Mouse (Mus musculus): ENCODE measurements around the gene Dcaf1.

Dcaf1 gene

GRCm38 (mm10) chr9:106876666-106877065, 55.0 kb downstream of the Dcaf1 start:
- no peak for DNase-seq (ENCODE audit: low spot score in 2 of 2)

- DNase-seq (ENCODE audit: low spot score in 2 of 2): no peak
These were observed 57.8 kb downstream of the Dcaf1 start for GRCm38 (mm10) chr9:106879471-106879870.

- DNase-seq (ENCODE audit: low spot score in 2 of 2): no peak
These were observed 59.5 kb downstream of the Dcaf1 start for GRCm38 (mm10) chr9:106881071-106881755.

GRCm38 (mm10) chr9:106882176-106882575, 60.5 kb downstream of the Dcaf1 start:
- no peak for DNase-seq (ENCODE audit: low spot score in 2 of 2)

DNA sequence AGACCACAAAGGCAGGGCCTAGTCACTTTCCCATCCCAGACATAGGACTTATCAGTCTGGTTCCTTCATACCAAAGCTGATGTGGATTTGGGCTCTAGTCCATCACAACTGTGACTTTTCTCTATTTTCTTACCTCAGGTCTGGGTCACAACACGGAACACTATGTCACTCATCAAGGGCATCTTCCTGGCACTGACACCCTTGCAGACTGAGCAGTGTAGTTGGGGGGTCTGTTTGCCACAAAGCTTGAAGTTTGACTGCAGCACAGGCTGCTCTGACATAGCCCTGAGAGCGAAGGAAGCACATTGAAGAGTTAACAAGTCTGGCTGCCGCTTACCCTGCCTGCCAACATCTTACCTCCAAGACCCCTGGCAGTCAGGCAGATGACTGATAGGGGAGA, 61.4 kb downstream of the Dcaf1 start:
- no peak for DNase-seq (ENCODE audit: low spot score in 2 of 2)

GRCm38 (mm10) chr9:106884306-106884705, 62.6 kb downstream of the Dcaf1 start:
- DNase-seq (ENCODE audit: low spot score in 2 of 2): peak in 1 of 2 experiments; percentile 15

DNA sequence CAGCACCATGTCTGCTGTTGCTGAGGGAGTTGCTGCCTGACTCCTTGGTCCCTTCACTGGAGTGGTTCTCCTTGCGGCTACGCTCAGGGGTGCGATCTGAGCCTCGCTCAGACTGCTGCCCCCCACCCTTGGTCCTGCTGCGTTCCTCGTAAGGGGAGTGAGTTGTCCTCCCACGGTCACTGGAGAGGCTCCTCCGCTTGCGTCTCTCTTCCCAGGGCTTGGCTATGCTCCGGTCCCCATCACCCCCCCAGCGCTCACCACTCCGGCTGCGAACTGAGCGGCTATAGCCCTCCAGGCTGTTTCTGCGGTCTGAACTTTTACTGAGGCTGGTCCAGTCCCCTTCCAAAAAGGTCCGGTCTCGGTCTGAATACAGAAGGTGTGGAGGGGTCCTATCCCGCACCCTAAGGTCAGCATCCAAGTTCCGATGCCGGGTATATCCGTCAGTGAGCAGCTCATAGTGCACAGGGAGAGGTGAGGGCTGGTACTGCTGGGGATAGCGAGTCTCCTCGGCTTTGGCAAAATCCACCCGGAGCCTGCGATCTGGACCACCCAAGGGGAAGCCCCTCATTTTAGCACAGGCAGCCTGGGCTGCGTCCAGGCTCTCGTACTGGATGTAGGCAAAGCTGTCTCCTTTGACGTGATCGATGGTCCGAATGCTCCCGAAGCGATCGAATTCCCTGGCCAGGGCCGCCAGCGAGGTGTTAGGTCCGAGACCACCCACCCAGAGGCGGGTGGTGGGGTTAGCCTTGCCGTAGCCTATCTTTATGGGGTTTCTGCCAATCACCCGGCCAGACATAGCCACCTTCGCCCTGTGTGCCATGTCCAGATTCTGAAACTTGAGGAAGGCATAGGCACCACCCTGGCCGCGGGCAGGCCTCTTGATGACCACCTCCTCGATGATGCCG, 63.6 kb downstream of the Dcaf1 start:
- peak in 1 of 2 experiments; percentile 22 for DNase-seq (ENCODE audit: low spot score in 2 of 2)

DNA sequence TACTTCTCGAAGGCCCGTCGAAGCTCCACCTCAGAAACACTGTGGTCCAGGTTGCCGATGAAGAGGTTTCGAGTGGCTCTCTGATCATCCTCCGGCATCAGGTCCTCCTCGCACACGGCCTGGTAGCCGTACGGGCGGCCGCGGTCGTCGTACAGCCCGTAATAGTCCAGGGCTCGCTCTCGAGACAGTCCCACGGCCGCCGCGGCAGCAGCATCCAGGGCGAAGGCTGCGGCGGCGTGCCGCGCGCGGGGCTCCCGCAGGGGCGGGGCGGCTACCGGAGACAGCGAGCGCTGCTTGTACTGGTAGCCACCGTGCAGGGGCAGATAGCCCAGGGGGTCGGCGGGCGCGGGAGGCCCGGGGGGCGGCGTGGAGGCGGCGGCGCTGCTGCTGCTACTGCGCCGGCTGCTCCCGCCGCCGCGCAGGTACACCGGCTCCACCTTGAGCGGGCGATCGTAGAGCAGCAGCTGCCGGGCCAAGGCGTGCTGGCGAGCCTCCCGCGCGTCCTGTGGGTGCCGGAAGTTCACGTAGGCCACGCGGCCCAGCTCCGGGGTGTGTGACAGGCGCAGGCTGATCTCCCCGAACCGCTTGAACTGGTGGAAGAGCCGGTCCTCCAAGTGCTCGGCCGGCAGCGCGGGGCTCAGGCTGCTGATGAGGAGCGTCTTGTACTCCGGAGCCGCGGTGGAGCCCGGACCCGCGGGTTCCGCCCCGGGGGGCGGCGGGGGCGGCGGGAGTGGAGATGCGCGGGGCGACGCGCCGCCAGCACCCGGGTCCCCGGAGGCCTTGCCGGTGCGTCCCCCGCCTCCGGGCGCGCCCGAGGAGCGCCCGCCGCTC, 64.4 kb downstream of the Dcaf1 start:
- peak; percentile 57 to 61 for DNase-seq (ENCODE audit: low spot score in 2 of 2)

DNA sequence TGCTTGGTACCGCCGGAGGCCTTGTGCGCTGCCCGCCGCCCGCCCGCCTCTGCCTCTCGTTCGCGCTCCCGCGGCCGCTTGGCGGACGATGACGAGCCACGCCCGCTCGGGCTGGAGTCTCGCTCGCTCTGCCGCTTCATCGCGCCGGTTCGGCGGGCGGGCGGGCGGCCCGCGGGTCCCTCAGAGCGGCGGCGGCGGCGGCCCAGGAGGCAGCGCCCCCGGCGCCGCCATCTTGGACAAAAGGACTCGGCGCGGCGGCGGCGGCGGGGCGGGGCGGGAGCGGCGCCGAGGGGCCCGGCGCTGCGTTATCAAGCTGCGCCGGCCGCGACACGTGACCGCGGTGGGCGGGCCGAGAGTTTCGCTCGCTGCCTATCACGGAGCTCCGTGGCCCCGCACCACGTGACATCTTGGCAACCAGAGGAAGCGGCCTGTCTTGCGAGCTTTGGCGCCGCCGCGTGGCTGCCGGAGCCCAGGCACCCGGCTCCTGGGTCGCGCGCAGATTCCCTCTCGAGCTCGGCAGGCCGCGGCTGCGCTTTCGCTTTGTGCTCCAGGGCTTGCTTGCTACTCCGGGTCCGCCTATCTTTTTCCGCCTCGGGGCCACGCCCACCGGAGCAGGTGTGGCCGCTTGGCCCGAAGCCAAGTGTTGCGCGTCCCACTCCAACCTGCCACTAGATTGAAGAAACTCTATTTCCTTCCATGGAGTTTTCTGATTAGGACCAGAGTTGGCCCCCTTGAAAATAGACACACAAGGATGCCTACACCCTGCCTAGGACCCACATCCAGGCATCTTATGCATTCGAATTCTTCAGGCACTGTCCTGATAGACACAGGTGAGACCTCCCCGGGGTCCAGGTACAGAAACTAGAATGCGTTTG, 65.4 kb downstream of the Dcaf1 start, which contains the start of gene Rbm15b:
Rbm15b (minus strand) TSS at position 601 of the 875 bp plus-strand sequence.
- DNase-seq (ENCODE audit: low spot score in 2 of 2): peak; percentile 98 to 99

DNA sequence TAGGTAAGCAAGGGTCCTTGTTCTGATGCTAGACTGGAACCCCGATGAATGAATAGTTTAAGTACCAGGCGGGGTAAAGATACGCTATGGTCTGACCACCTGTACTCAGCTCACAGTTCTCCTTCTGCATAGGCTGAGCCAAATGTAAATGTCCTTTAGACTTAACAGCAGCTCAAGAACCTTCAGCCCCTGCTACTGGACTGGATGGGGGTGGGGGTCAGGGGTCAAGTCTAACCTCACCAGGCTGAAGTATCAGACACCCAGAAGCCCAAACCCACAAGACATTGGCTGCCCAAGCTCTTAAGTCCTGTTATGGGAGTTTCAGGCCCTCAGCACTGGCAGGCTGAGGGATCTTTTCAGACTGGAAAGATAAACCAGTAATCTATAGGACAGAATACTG, 66.7 kb downstream of the Dcaf1 start:
- no peak for DNase-seq (ENCODE audit: low spot score in 2 of 2)

DNA sequence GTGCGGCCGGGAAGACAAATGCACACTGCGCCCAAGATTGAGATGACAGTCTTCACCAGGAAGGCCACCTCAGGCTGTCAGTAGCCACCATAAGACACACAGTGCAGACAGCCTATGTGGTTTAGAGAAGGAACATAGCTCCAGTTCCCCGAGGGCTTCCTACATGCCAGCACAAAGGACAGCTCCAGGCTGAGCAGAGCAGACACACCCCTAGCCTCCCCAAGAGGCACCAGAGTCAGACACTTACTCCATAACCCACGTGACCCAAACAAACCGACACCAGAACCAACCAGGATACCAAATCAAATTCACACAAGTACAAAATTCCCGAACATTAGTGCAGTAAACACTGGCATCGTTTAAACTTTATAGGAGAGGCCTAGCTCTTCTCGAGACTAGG, 67.6 kb downstream of the Dcaf1 start:
- DNase-seq (ENCODE audit: low spot score in 2 of 2): no peak

DNA sequence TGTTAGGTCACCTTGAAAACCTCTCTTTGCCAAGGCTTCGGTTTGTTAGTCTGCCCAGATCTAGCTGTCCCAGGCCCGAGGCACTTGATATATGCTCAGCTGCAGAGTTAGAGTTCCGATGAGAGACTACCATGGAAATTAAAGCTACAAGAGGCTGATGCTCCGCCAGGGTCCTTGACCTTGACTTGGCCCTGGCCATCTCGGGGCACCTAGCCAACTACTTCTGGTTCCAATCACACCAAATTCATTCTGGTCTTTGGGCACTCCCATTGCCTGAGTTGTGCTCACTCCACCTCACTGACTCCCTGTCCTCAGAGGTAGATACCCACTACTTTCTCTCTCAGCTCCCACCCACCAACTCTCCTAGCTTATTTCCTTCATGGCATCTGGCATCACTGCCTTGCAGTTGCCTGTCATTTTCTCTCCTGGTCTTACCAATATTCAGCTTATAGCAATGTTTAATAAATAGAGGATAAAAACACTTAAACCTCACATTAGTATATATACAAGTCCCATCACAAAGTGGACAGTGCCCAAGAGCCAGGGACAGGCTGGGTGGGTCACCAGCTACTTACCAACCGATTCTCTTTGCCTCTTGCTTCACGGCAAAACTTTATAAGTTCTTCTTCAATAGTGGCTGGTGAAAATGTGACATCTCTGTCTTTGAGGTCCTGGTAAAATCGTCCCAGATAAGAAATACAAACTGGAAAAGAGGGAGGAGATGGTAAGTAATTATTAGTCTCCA, 69.0 kb downstream of the Dcaf1 start:
- DNase-seq (ENCODE audit: low spot score in 2 of 2): no peak

DNA sequence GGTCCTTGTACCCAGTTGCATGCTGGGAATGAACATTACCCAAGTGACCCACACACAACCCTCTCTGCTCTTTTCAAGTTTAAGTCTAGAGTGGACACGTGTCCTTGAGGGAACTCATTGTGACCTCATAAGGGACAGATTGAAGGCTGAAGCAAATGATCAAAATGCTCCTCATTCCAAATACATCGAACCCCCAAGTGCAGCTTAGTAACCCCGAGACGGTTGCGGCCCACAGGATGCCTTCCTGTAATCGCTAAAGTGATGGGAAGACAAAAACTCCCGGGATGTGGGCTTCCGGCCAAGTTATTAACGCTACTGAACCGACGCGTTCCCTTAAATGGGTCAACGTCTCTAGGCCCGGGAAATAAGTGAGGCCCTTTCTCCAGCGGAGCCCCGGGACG, 69.7 kb downstream of the Dcaf1 start:
- DNase-seq (ENCODE audit: low spot score in 2 of 2): no peak

DNA sequence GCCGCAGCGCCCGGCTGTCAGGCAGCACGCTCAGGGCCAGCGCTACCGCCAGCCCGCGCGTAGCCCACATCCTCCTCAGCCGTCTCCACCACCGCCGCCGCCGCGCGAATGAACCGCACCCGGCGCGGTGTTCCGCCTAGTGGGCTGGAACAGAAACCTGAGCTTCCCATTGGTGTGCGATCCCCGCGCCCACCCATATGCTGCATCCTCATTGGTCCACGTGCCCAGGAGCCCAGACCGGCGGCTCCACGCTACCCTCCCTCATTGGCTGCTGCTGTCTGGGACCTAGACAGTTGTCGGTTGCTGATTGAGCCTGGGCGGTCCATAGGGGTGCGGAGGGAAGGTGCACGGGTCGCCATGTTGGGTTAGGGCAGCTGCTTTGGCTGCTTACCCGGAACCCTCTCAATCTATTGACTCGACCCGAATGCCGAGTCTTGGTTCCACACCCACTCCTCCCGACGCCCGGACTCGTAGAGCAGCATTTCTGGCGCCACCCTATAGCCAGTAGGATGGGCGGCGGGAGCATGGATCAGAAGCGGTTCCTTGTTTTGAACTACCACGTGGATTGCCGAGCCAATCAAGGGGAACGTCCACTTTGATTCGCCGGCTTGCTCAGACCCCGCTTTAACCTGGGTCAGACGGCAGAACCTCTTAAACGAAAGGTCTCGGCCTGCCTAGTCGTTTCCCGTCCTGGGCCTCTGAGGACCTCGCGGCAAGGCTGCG, 70.3 kb downstream of the Dcaf1 start, which contains the start of gene Manf:
Manf (minus strand) TSS at position 151 of the 723 bp plus-strand sequence.
- peak; percentile 94 to 98 for DNase-seq (ENCODE audit: low spot score in 2 of 2)

DNA sequence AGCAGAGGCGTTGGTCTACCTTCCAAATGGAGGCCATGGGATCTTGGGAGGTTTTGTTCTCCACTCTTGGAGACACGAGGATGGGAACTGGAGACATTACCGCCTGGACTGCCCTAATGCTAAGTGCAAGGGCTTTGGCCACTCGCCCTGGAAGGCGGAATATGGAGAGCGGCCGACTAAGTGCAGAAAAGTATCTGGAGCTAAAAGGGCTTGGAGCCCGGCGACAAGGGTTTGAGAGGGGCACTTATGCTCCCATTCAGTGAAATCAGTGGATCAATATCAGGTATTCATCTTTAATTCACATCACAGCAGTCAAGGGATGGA, 70.8 kb downstream of the Dcaf1 start:
- DNase-seq (ENCODE audit: low spot score in 2 of 2): no peak

DNA sequence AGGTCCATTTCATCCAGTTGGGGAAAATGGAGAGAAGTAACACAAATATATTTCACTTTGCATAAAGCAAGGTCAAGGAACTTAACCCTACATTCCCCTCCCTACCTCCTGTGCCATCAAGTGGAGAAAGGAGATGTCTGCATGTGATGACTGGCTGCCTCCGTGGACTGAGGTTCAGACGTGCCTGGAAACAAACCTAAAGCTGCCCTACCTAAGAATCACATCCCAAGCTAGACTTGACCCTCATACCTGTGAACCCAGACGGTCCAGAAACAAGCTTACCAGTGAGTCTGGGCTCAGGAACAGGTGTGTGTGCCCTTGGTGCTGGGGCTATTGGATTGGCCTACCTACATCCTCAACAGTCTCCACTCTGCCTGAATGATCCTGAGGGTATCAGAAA, 71.7 kb downstream of the Dcaf1 start:
- no peak for DNase-seq (ENCODE audit: low spot score in 2 of 2)

DNA sequence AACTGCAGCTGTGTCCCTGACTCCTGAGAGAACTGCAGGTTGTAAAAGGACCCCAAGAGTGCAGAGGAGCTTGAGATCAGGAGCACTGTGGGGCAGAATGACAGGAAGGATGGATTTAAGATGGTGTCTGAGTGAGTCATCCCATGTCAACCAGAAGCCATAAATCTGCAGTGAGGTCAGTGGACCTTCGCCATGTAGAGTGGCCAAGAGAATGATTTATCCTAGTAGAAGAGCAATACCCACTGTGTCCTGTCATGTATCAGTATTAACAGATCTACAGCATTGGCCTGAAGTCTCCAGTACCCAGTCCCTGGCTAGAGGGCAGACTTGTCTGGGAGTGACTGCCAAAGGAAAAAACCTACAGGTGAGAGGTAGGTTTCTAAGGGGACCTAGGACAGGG, 77.2 kb downstream of the Dcaf1 start:
- no peak for DNase-seq (ENCODE audit: low spot score in 2 of 2)

GRCm38 (mm10) chr9:106901596-106901995, 79.9 kb downstream of the Dcaf1 start:
- DNase-seq (ENCODE audit: low spot score in 2 of 2): no peak

- DNase-seq (ENCODE audit: low spot score in 2 of 2): no peak
These were observed 81.6 kb downstream of the Dcaf1 start for GRCm38 (mm10) chr9:106903099-106903790.
